Comparison of ENCODE assay signal across 13 mouse cellular contexts in the genomic region with DNA sequence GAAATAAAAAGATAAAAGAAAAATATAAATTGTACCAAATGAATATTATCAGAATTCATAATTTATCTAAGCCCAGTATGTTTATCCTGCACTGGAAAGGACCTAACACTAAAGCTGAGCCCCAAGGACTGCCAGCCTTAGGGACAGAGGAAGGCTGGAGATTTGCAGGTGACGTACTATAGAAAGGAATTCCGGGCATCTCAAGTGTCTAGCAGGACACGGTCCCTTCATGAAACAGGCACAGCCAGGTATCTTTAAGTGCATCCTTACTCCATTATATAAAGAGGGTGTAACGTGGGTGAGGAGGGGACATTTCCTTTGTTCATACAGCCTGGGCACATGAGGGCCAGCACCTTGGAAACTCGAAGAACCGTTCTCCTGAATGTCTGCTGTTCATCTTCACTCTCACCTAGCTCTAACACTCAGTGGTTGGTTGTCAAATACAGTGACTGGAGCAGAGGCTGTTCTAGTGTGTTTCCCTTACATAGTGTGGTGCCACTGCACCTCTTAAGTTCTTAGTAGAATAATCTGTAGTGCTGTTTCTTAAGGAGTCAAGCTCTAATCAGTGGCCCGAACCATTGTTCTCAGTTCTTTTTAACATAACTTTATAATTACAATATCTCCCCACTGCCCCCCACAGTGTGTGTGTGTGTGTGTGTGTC.
DNase-seq lines count a peak whose midpoint lies in the region; ATAC-seq lines count a peak whose summit lies in the region.
"Had no signal": no experiment of that assay in that cellular context is flagged by ENCODE, and none has a peak within 500 bp of the region (broad histone marks: within the 10 kb centered on the region; RNA-seq: fewer than 3 reads in every experiment).

No protein-coding gene starts in this region.

- H3K4me1 ChIP-seq in heart, embryonic 11.5 days (ENCODE audit: control insufficient read depth, insufficient read depth, low read length): peaks cover 7% of the 10 kb centered on the region; the same call in 1 of the 2 replicates
- no peaks in the 10 kb centered on the region for H3K4me1 ChIP-seq in embryonic facial prominence, embryonic 14.5 days (ENCODE audit: control insufficient read depth, insufficient read depth, low read length)
- H3K4me1 ChIP-seq: embryonic facial prominence, embryonic 13.5 days; liver, embryonic 12.5 days had no signal

- no peaks in the 10 kb centered on the region for H3K36me3 ChIP-seq in heart, embryonic 11.5 days (ENCODE audit: control insufficient read depth, insufficient read depth, low read length)
- no peaks in the 10 kb centered on the region for H3K36me3 ChIP-seq in embryonic facial prominence, embryonic 14.5 days (ENCODE audit: control insufficient read depth, insufficient read depth, low read length)
- H3K36me3 ChIP-seq: embryonic facial prominence, embryonic 13.5 days; liver, embryonic 12.5 days had no signal

- no peak for DNase-seq in heart, postnatal 4 days
- DNase-seq in Muller cell, postnatal 12 days (ENCODE audit: inconsistent ontology term): peak; percentile 33
- DNase-seq in embryonic facial prominence, embryonic 14.5 days (ENCODE audit: low spot score): peak; percentile 27
- peak; percentile 37 for DNase-seq in lung, postnatal 10 days
- no peak for DNase-seq in cerebellum, adult 9-10 months
- no peak for DNase-seq in ovary, postnatal 14 days (ENCODE audit: low spot score)
- no peak for DNase-seq in spleen, postnatal 14 days (ENCODE audit: low spot score in 2 of 2)
- DNase-seq: adrenal gland, postnatal 10 days; kidney, postnatal 25 days; spleen, adult 18-20 months had no signal

- H3K4me2 ChIP-seq in heart, embryonic 11.5 days: no peak overlapping the region
- H3K4me2 ChIP-seq in embryonic facial prominence, embryonic 14.5 days (ENCODE audit: low read depth, low read length): no peak overlapping the region
- H3K4me2 ChIP-seq: embryonic facial prominence, embryonic 13.5 days; liver, embryonic 12.5 days had no signal

- H3K27ac ChIP-seq in heart, embryonic 11.5 days (ENCODE audit: low read depth, low read length): peak overlapping the region; percentile 46; the same call in 1 of the 2 replicates
- H3K27ac ChIP-seq in embryonic facial prominence, embryonic 14.5 days (replicated peaks; ENCODE audit: low read depth, low read length): no peak overlapping the region
- H3K27ac ChIP-seq: embryonic facial prominence, embryonic 13.5 days; liver, embryonic 12.5 days had no signal

- no peak overlapping the region for H3K4me3 ChIP-seq in heart, embryonic 11.5 days (ENCODE audit: low read depth, low read length)
- no peak overlapping the region for H3K4me3 ChIP-seq in embryonic facial prominence, embryonic 14.5 days (ENCODE audit: low read depth, low read length)
- H3K4me3 ChIP-seq: embryonic facial prominence, embryonic 13.5 days; liver, embryonic 12.5 days had no signal

- WGBS in heart, embryonic 11.5 days (ENCODE audit: insufficient replicate concordance): 42% methylated on average over 7 of the region's 7 CpGs
- WGBS in embryonic facial prominence, embryonic 14.5 days: 59% methylated on average over 7 of the region's 7 CpGs

- H3K9me3 ChIP-seq in heart, embryonic 11.5 days (replicated peaks; ENCODE audit: control insufficient read depth, low read length): no peaks in the 10 kb centered on the region
- H3K9me3 ChIP-seq in embryonic facial prominence, embryonic 14.5 days (ENCODE audit: control insufficient read depth, low read length): no peaks in the 10 kb centered on the region
- H3K9me3 ChIP-seq: embryonic facial prominence, embryonic 13.5 days; liver, embryonic 12.5 days had no signal

- peak; percentile 67 for ATAC-seq in heart, embryonic 11.5 days (replicated peaks; ENCODE audit: insufficient number of reproducible peaks, low FRiP score, low TSS enrichment)
- peak; percentile 79 for ATAC-seq in embryonic facial prominence, embryonic 14.5 days (ENCODE audit: low read depth)
- ATAC-seq: liver, embryonic 12.5 days had no signal

- H3K27me3 ChIP-seq in heart, embryonic 11.5 days (ENCODE audit: control insufficient read depth, insufficient read depth, low read length): no peaks in the 10 kb centered on the region
- H3K27me3 ChIP-seq in embryonic facial prominence, embryonic 14.5 days (replicated peaks; ENCODE audit: control insufficient read depth, insufficient read depth, low read length): no peaks in the 10 kb centered on the region
- H3K27me3 ChIP-seq: embryonic facial prominence, embryonic 13.5 days; liver, embryonic 12.5 days had no signal

- no peak overlapping the region for H3K9ac ChIP-seq in heart, embryonic 11.5 days (ENCODE audit: low read depth, low read length)
- H3K9ac ChIP-seq in embryonic facial prominence, embryonic 14.5 days (ENCODE audit: low read depth, low read length): no peak overlapping the region
- H3K9ac ChIP-seq: embryonic facial prominence, embryonic 13.5 days; liver, embryonic 12.5 days had no signal

Comparison
In these comparisons a context has a peak if more than half of its experiments do, and no peak if none do; other contexts are left out.
1. DNase-seq: peak in Muller cell, postnatal 12 days (single experiment), embryonic facial prominence, embryonic 14.5 days (single experiment) and lung, postnatal 10 days (single experiment); none in heart, postnatal 4 days (single experiment), cerebellum, adult 9-10 months (single experiment), ovary, postnatal 14 days (single experiment) and spleen, postnatal 14 days (0 of 2).